Mouse (Mus musculus) MEL (cell line): ENCODE results near the gene Prkce. TPM values are rescaled to one million over a fixed set of nuclear protein-coding genes. Genes with fewer than 3 reads are reported as not detected.

Source experiments
- DNase-seq: peaks from one replicate; pipeline ENCODE4 v3.0.0; 2011; ENCODE audit warnings: low read depth, low spot score
- H3K27ac ChIP-seq: 2 replicates; pipeline ENCODE4 v1.5.1; 2012; ENCODE audit warnings: low read depth, mild to moderate bottlenecking, control low read depth, low read length, moderate library complexity; ENCODE audit not compliant: control insufficient read depth
- H3K27me3 ChIP-seq, 2 experiments: fragments of 150-350 bp in 1 of 2; sonication (generic) in 1 of 2; 2 replicates each; pipeline ENCODE4 v1.6.1; 2012; ENCODE audit warnings: low read length in 2 of 2, mild to moderate bottlenecking in 2 of 2, improper control_type of control experiment in 1 of 2, moderate library complexity in 1 of 2; ENCODE audit not compliant: insufficient read depth in 2 of 2, control insufficient read depth in 1 of 2
- H3K36me3 ChIP-seq, 2 experiments: 2 replicates each; pipeline ENCODE4 v1.6.1; 2012 to 2014; ENCODE audit warnings: low read length in 2 of 2, improper control_type of control experiment in 1 of 2, inconsistent platforms in 1 of 2, mild to moderate bottlenecking in 1 of 2; ENCODE audit not compliant: insufficient read depth in 2 of 2, control insufficient read depth in 1 of 2
- H3K4me1 ChIP-seq, 2 experiments: fragments of 150-350 bp in 1 of 2; sonication (generic) in 1 of 2; 2 replicates each; pipeline ENCODE4 v1.6.1; 2012; ENCODE audit warnings: low read length in 2 of 2, improper control_type of control experiment in 1 of 2, mild to moderate bottlenecking in 1 of 2; ENCODE audit not compliant: insufficient read depth in 2 of 2, control insufficient read depth in 1 of 2
- H3K4me3 ChIP-seq, 2 experiments: fragments of 150-350 bp in 1 of 2; sonication (generic) in 1 of 2; 2 replicates each; pipeline ENCODE4 v1.5.1; 2012; ENCODE audit warnings: low read depth in 2 of 2, low read length in 2 of 2, mild to moderate bottlenecking in 2 of 2, moderate library complexity in 2 of 2, control low read depth in 1 of 2, improper control_type of control experiment in 1 of 2; ENCODE audit not compliant: control insufficient read depth in 1 of 2, insufficient read depth in 1 of 2
- H3K79me2 ChIP-seq: 2 replicates; pipeline ENCODE4 v1.6.1; 2012; ENCODE audit warnings: mild to moderate bottlenecking, low read length, moderate library complexity; ENCODE audit not compliant: control insufficient read depth, poor library complexity, insufficient read depth
- H3K9ac ChIP-seq: 2 replicates; pipeline ENCODE4 v1.6.1; 2012; ENCODE audit warnings: low read depth, mild to moderate bottlenecking, control low read depth, low read length, moderate library complexity; ENCODE audit not compliant: control insufficient read depth, poor library complexity, severe bottlenecking
- H3K9me3 ChIP-seq: fragments of 150-350 bp; sonication (generic); replicated peaks from 2 replicates; pipeline ENCODE4 v1.6.1; 2012; ENCODE audit warnings: mild to moderate bottlenecking, low read length, improper control_type of control experiment, moderate library complexity; ENCODE audit not compliant: insufficient read depth
- CHD2 ChIP-seq: IDR thresholded peaks from 2 replicates; pipeline ENCODE4 v1.6.1; 2011; ENCODE audit warnings: low read length, improper control_type of control experiment
- CTCF ChIP-seq, 3 experiments: IDR thresholded peaks in 2 of 3; conservative IDR thresholded peaks in 1 of 3; 2 replicates each; pipeline ENCODE4 v1.5.1; 2011 to 2012; ENCODE audit warnings: low read length in 3 of 3, low read depth in 2 of 3, mild to moderate bottlenecking in 2 of 3, improper control_type of control experiment in 1 of 3, inconsistent platforms in 1 of 3, mixed read lengths in 1 of 3, moderate library complexity in 1 of 3; ENCODE audit not compliant: control insufficient read depth in 1 of 3, insufficient read depth in 1 of 3, poor library complexity in 1 of 3, severe bottlenecking in 1 of 3
- E2F4 ChIP-seq: IDR thresholded peaks from 2 replicates; pipeline ENCODE4 v1.6.1; 2011; ENCODE audit warnings: low read depth, low read length, improper control_type of control experiment, borderline replicate concordance
- EP300 ChIP-seq, 2 experiments: IDR thresholded peaks; 2 replicates each; pipeline ENCODE4 v1.6.1; 2011; ENCODE audit warnings: improper control_type of control experiment in 2 of 2, low read length in 2 of 2, low read depth in 1 of 2, mild to moderate bottlenecking in 1 of 2
- GABPA ChIP-seq: IDR thresholded peaks from 2 replicates; pipeline ENCODE4 v1.6.1; 2012; ENCODE audit warnings: low read depth, mild to moderate bottlenecking, inconsistent platforms, low read length, improper control_type of control experiment, moderate library complexity
- JUND ChIP-seq: IDR thresholded peaks from 2 replicates; pipeline ENCODE4 v1.6.1; 2011; ENCODE audit warnings: low read depth, mild to moderate bottlenecking, improper control_type of control experiment, low read length
- MAFK ChIP-seq: IDR thresholded peaks from 2 replicates; pipeline ENCODE4 v1.6.1; 2011; ENCODE audit warnings: low read depth, mild to moderate bottlenecking, low read length, improper control_type of control experiment, borderline replicate concordance
- MAX ChIP-seq: IDR thresholded peaks from 2 replicates; pipeline ENCODE4 v1.6.1; 2011; ENCODE audit warnings: low read length, improper control_type of control experiment
- MAZ ChIP-seq: IDR thresholded peaks from 2 replicates; pipeline ENCODE4 v1.6.1; 2012; ENCODE audit warnings: low read depth, mild to moderate bottlenecking, inconsistent platforms, low read length, improper control_type of control experiment
- MEF2A ChIP-seq: IDR thresholded peaks from 2 replicates; pipeline ENCODE4 v1.6.1; 2014; ENCODE audit warnings: low read depth, mild to moderate bottlenecking, inconsistent platforms, low read length, improper control_type of control experiment; ENCODE audit not compliant: poor library complexity, insufficient replicate concordance, severe bottlenecking; ENCODE audit errors: extremely low read depth
- MYB ChIP-seq: IDR thresholded peaks from 2 replicates; pipeline ENCODE4 v1.6.1; 2011; ENCODE audit warnings: mild to moderate bottlenecking, low read depth, low read length, improper control_type of control experiment
- MYC ChIP-seq: IDR thresholded peaks from 2 replicates; pipeline ENCODE4 v1.6.1; 2011; ENCODE audit warnings: low read depth, mild to moderate bottlenecking, low read length, improper control_type of control experiment, moderate library complexity
- NELFE ChIP-seq: IDR thresholded peaks from 2 replicates; pipeline ENCODE4 v1.6.1; 2011; ENCODE audit warnings: low read depth, low read length, improper control_type of control experiment
- POLR2A ChIP-seq, 2 experiments: IDR thresholded peaks; 2 replicates each; pipeline ENCODE4 v1.6.1; 2011 to 2012; ENCODE audit warnings: low read length in 2 of 2, mild to moderate bottlenecking in 2 of 2, control low read depth in 1 of 2, improper control_type of control experiment in 1 of 2, low read depth in 1 of 2, moderate library complexity in 1 of 2; ENCODE audit not compliant: control insufficient read depth in 1 of 2, insufficient read depth in 1 of 2, poor library complexity in 1 of 2
- POLR2AphosphoS2 ChIP-seq: IDR thresholded peaks from 2 replicates; pipeline ENCODE4 v1.6.1; 2011; ENCODE audit warnings: low read length, improper control_type of control experiment
- POLR2AphosphoS5 ChIP-seq: IDR thresholded peaks from 2 replicates; pipeline ENCODE4 v1.6.1; 2012; ENCODE audit warnings: low read depth, borderline replicate concordance, mild to moderate bottlenecking, inconsistent platforms, low read length, moderate library complexity, mixed read lengths
- RAD21 ChIP-seq: IDR thresholded peaks from 2 replicates; pipeline ENCODE4 v1.6.1; 2011; ENCODE audit warnings: mild to moderate bottlenecking, low read depth, low read length, improper control_type of control experiment
- RCOR1 ChIP-seq: IDR thresholded peaks from 2 replicates; pipeline ENCODE4 v1.6.1; 2012; ENCODE audit warnings: low read depth, mild to moderate bottlenecking, inconsistent platforms, low read length, improper control_type of control experiment
- SMC3 ChIP-seq: IDR thresholded peaks from 2 replicates; pipeline ENCODE4 v1.6.1; 2011; ENCODE audit warnings: low read depth, low read length, improper control_type of control experiment
- TCF12 ChIP-seq: IDR thresholded peaks from 2 replicates; pipeline ENCODE4 v1.6.1; 2014; ENCODE audit warnings: low read depth, mild to moderate bottlenecking, inconsistent platforms, low read length, improper control_type of control experiment, moderate library complexity
- UBTF ChIP-seq: IDR thresholded peaks from 2 replicates; pipeline ENCODE4 v1.6.1; 2012; ENCODE audit warnings: low read depth, mild to moderate bottlenecking, inconsistent platforms, low read length, improper control_type of control experiment, moderate library complexity, borderline replicate concordance; ENCODE audit not compliant: insufficient read depth
- ZMIZ1 ChIP-seq: IDR thresholded peaks from 2 replicates; pipeline ENCODE4 v1.6.1; 2012; ENCODE audit warnings: low read depth, mild to moderate bottlenecking, inconsistent platforms, low read length, improper control_type of control experiment, moderate library complexity
- ZNF384 ChIP-seq: IDR thresholded peaks from 2 replicates; pipeline ENCODE4 v1.6.1; 2012; ENCODE audit warnings: low read depth, mild to moderate bottlenecking, inconsistent platforms, low read length, improper control_type of control experiment
- polyA plus RNA-seq, 2 experiments: library from polyadenylated mRNA; stranded (reverse) in 1 of 2; unstranded in 1 of 2; fragments of >175 nt in 1 of 2; fragments of >200 nt in 1 of 2; gene quantifications; 2 replicates each; pipeline versions ENCODE4 v1.2.1 to v1.2.4; 2012; ENCODE audit warnings: low replicate concordance in 2 of 2, low read depth in 1 of 2; ENCODE audit not compliant: insufficient read length in 2 of 2, insufficient read depth in 1 of 2, missing spikeins in 1 of 2
- total RNA-seq: library from RNA; depleted of rRNA; stranded (reverse); fragments of 300-350 nt; gene quantifications from 2 replicates; pipeline ENCODE4 v1.2.3, GENCODE M21; 2012

Prkce gene
- total and polyA plus RNA-seq, 3 experiments: 3.0 to 5.3 TPM; not detected in 1

GRCm38 (mm10) chr17:86674971-86675370, 507.4 kb downstream of the Prkce start:
- H3K4me1 ChIP-seq: no peaks in the 10 kb centered on the region
- H3K79me2 ChIP-seq: no peaks in the 10 kb centered on the region
- H3K27ac ChIP-seq: no peak overlapping the region
- no peak for DNase-seq
- H3K9ac ChIP-seq: no peak overlapping the region
- no peak overlapping the region for H3K4me3 ChIP-seq
- no peaks in the 10 kb centered on the region for H3K36me3 ChIP-seq
- TF ChIP-seq POLR2AphosphoS2: no peak
- TF ChIP-seq JUND: no peak
- TF ChIP-seq RCOR1: no peak
- no peak for TF ChIP-seq SMC3
- no peak for TF ChIP-seq ZMIZ1
- TF ChIP-seq TCF12: no peak
- no peak for TF ChIP-seq UBTF
- no peak for TF ChIP-seq CTCF (IDR thresholded peaks at IDR 0.05 in 2 of 3, conservative IDR thresholded peaks at IDR 0.05 in 1 of 3; ENCODE audit: control insufficient read depth in 1 of 3, insufficient read depth in 1 of 3, low read depth in 2 of 3, low read length in 3 of 3, poor library complexity in 1 of 3, severe bottlenecking in 1 of 3)
- no peak for TF ChIP-seq MYC
- TF ChIP-seq CHD2: no peak
- no peak for TF ChIP-seq MAZ
- H3K27me3 ChIP-seq: no peaks in the 10 kb centered on the region
- H3K9me3 ChIP-seq: no peaks in the 10 kb centered on the region

GRCm38 (mm10) chr17:86676336-86676735, 508.8 kb downstream of the Prkce start:
- no peak for TF ChIP-seq ZNF384
- no peak for TF ChIP-seq MEF2A
- TF ChIP-seq RAD21: no peak
- TF ChIP-seq POLR2A (IDR thresholded peaks at IDR 0.05; ENCODE audit: control insufficient read depth in 1 of 2, insufficient read depth in 1 of 2, low read depth in 1 of 2, low read length in 2 of 2, poor library complexity in 1 of 2): no peak
- no peak for TF ChIP-seq GABPA
- TF ChIP-seq JUND: no peak
- no peak for TF ChIP-seq MAX
- no peak for TF ChIP-seq POLR2AphosphoS5
- TF ChIP-seq MYB: no peak
- no peak for TF ChIP-seq E2F4
- no peak for TF ChIP-seq EP300 (IDR thresholded peaks at IDR 0.05; ENCODE audit: low read depth in 1 of 2, low read length in 2 of 2)
- TF ChIP-seq NELFE: no peak
- no peak for TF ChIP-seq MAFK
- Histone ChIP-seq H3K27ac (no peak overlapping the region), H3K9me3 (no peaks in the 10 kb centered on the region), H3K27me3 (no peaks in the 10 kb centered on the region), H3K4me3 (no peak overlapping the region), H3K9ac (no peak overlapping the region), H3K79me2 (no peaks in the 10 kb centered on the region), H3K36me3 (no peaks in the 10 kb centered on the region), H3K4me1 (no peaks in the 10 kb centered on the region)
- DNase-seq: no peak
